Mouse (Mus musculus): ENCODE measurements at regions not wholly inside any gene's neighbourhood (a gene's known extent, or its start where the extent isn't known, plus 50 kb on each side); places are given as distances from the start of the nearest gene placed in this dataset.
A peak's percentile ranks its signal among the peaks of the same experiment; 100 is the strongest.
"Not testable (repeated sequence)": the region's sequence is repeated elsewhere in the genome, so short reads cannot be mapped to it uniquely, and the experiment has no call there.

- DNase-seq: no peak
Observed at GRCm38 (mm10) chr19:27031030-27031700, 145.5 kb downstream of the Gm815 start.

- DNase-seq: peak; percentile 43 to 59
Observed at GRCm38 (mm10) chr19:27032621-27033020, 146.9 kb downstream of the Gm815 start.

- DNase-seq: no peak
Observed at GRCm38 (mm10) chr19:27038298-27038697, 152.6 kb downstream of the Gm815 start.

GRCm38 (mm10) chr19:27040321-27041025, 154.8 kb downstream of the Gm815 start:
- no peak for DNase-seq

- peak; percentile 66 to 90 for DNase-seq
Observed at GRCm38 (mm10) chr19:27066449-27067181, 149.7 kb upstream of the Vldlr start.

GRCm38 (mm10) chr19:27073281-27073680, 143.0 kb upstream of the Vldlr start:
- DNase-seq: no peak

GRCm38 (mm10) chr19:27075019-27075418, 141.3 kb upstream of the Vldlr start:
- no peak for DNase-seq

- DNase-seq: peak; percentile 48 to 68
Observed at GRCm38 (mm10) chr19:27076920-27077512, 139.3 kb upstream of the Vldlr start.

GRCm38 (mm10) chr19:27087344-27087743, 128.9 kb upstream of the Vldlr start:
- no peak for DNase-seq

- no peak for DNase-seq
Observed at GRCm38 (mm10) chr19:27087833-27088232, 128.5 kb upstream of the Vldlr start.

- no peak for DNase-seq
Observed at GRCm38 (mm10) chr19:27089099-27089498, 127.2 kb upstream of the Vldlr start.

GRCm38 (mm10) chr19:27091603-27092002, 124.7 kb upstream of the Vldlr start:
- no peak for DNase-seq

GRCm38 (mm10) chr19:27094777-27095478, 121.4 kb upstream of the Vldlr start:
- DNase-seq: no peak

- no peak for DNase-seq
Observed at GRCm38 (mm10) chr19:27099921-27100320, 116.4 kb upstream of the Vldlr start.

- DNase-seq: no peak
Observed at GRCm38 (mm10) chr19:27110437-27110836, 105.8 kb upstream of the Vldlr start.

GRCm38 (mm10) chr19:27120876-27121275, 95.4 kb upstream of the Vldlr start:
- DNase-seq: no peak

GRCm38 (mm10) chr19:27122348-27122747, 93.9 kb upstream of the Vldlr start:
- no peak for DNase-seq

GRCm38 (mm10) chr19:27123334-27123733, 93.0 kb upstream of the Vldlr start:
- peak in 1 of 2 experiments; percentile 6 for DNase-seq

- DNase-seq: peak; percentile 57 to 68
Observed at GRCm38 (mm10) chr19:27123806-27124469, 92.3 kb upstream of the Vldlr start.

- not testable (repeated sequence) for DNase-seq
Observed at GRCm38 (mm10) chr19:27128501-27128900, 87.8 kb upstream of the Vldlr start.

- DNase-seq: no peak
Observed at GRCm38 (mm10) chr19:27134360-27134759, 81.9 kb upstream of the Vldlr start.

- DNase-seq: no peak
Observed at GRCm38 (mm10) chr19:27140892-27141291, 75.4 kb upstream of the Vldlr start.
